Mouse (Mus musculus) large intestine, adult 2 months (tissue): ENCODE results near the gene Fam71f1. TPM values are rescaled to one million over a fixed set of nuclear protein-coding genes. Genes with fewer than 3 reads are reported as not detected.

Experiments
- DNase-seq: peaks from one replicate; pipeline ENCODE4 v3.0.0-alpha.2; 2012; ENCODE audit warnings: low read depth, low spot score
- WGBS: fragments of 180-500 bp; shearing (Covaris S2); methylation state at CpG from one replicate; pipeline ENCODE4 v1.1.7; 2018; 5-methylcytosine and 5-hydroxymethylcytosine counted together
- polyA plus RNA-seq: library from polyadenylated mRNA; depleted of rRNA; stranded (reverse); fragments of >200 nt; gene quantifications from 2 replicates; pipeline ENCODE4 v1.2.3, GENCODE M21; 2012; rRNA removed

Gene Fam71f1
- not detected in 2 replicates for polyA plus RNA-seq

- WGBS: 61% methylated on average over 5 of the region's 5 CpGs
- DNase-seq: no peak
Observed at GRCm38 (mm10) chr6:29318879-29319278, at the start of gene Fam71f1. Gene Fam71f1 (plus strand): TSS chr6:29319140.

GRCm38 (mm10) chr6:29270961-29271360 lies 48.0 kb upstream of the Fam71f1 start:
- 2% methylated on average over 8 of the region's 8 CpGs for WGBS
- peak; percentile 27 for DNase-seq

DNA sequence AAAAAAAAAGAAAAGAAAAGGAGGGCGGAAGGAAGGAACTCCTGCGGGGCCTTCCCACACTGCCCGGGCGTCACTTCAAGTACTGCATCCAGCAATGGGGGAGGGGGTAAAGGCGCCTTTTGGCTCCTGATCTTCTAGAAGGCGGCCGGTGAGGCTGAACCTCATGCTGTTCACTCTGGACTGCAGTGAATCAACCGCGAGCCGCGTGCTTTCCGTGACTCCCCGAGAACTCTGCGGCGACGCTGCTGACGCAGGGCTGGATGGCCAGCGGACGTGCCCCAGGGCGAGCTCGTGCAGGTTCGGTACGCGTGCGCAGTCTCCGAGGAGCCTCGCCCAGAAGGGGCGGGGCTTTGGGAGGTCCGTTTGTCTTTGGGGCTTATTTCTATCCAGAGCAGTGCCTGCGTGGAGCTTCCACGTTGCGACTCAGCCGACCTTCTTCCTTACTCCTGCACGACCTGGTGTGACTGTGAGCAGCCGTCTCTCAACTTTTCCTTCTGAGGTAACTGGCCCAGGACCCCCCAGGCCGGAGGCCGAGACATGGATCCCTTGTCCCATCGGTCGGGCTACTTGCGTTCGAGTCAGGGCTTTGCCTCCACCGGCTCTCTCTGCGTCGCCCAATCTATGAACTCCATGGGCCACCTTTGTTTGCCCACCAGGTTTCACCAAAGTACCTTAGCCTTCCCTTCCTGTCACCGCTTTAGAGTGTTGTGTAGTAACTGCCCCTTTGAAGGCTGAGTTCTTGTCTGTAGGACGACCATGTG lies 46.4 kb upstream of the Fam71f1 start, which contains the start of gene Hilpda:
Gene Hilpda (plus strand): TSS at position 177 of the 761 bp plus-strand sequence.
- WGBS: under 1% methylated on average over 46 of the region's 46 CpGs
- peak; percentile 93 for DNase-seq

GRCm38 (mm10) chr6:29276746-29277145 lies 42.2 kb upstream of the Fam71f1 start:
- no peak for DNase-seq
- 91% methylated on average over 5 of the region's 5 CpGs for WGBS

DNA sequence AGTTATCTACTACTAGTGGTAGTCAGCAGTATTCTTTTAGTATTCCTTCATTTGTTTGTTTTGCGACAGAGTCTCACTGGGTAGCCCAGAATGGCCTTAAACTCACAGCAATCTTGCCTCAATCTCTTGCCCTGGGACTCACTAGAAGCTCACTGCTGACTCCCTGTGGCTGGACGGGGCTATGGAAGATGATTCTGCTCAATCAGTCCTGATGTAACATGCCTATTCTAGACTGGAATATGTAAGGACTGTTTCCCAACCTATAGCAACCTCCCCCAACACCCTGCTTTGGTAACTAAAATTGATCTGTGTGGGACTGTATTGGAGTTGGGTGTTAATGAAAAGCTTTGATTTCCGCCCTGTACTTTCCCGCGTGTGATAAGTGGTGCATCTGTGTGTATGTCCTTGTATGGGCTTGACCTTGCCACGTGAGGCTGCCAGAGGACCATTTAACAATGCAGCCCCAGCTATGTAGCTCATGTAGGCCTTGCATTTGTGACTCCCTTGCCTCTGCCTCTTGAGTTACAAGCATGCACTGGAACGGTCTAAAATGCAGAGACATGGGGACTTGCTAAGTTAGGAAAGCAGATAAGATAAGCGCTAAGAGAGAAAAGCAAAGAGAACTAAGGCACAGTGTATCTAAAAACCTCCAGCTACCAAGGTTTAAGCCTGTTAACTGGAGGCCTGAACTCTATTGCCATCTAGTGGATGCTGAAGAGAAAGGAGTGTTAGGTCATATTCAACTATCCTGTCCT lies 40.2 kb upstream of the Fam71f1 start:
- no peak for DNase-seq
- WGBS: 33% methylated on average over 8 of the region's 8 CpGs

DNA sequence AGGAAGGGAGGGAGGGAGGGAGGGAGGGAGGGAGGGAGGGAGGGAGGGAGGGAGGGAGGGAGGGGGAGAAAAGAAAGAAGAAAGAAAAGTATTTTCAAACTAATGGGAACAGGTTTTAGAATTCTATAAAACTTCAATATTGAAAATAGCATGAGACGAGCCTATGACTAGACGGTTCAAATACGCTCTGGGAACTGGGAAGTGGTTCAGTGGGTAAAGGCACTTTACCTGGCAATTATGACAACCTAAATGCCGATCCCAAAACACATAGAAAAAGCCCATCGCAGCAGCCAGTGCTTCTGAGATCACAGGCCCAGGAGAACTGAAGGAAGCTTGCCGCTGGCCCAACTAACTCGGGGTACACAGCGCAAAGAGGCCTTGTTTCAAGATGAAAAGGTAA lies 39.6 kb upstream of the Fam71f1 start, which contains the start of gene Fam71f2:
Gene Fam71f2 (plus strand): TSS at position 301 of the 400 bp plus-strand sequence.
- 82% methylated on average over 8 of the region's 8 CpGs for WGBS
- DNase-seq: no peak

DNA sequence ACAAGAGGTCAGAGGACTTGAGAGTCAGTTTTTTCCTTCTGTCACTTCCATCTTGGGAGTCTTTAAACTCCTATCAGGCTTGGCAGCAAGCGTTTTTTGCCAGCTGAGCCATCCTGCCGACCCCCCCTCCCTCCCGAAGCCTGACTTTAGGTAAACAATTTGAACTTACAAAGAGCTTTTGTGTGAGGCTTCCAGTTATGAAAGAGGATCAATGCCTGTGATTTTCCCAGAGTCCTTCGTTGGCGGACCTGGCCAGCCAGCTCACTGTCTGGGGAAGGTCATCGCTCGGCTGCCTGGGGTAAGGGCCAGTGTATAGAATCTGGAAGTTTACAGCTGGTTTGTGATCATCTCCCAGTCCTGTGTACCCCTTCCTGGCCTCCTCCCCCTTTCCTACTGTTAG lies 38.3 kb upstream of the Fam71f1 start:
- WGBS: 45% methylated on average over 7 of the region's 7 CpGs
- no peak for DNase-seq

DNA sequence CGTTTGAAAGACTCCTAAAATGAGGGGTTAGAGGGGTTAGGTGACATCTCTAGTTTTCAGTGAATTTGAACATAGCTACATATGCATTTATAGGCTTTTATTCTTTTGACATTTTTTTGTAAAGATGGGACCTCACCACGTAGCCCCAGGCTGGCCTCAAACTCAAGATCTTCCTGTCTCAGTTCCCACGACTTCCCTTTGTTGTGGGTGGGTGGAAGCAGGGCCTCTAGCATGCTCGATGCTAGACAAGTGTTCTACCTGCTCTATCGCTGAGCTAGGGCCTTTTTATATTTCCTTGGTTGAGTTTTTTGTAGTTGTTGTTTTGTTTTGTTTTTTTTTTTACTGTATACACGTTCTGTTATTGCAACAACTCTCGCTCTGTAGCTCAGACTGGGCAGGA lies 32.1 kb upstream of the Fam71f1 start:
- WGBS: 81% methylated on average over 7 of the region's 7 CpGs
- DNase-seq: no peak

DNA sequence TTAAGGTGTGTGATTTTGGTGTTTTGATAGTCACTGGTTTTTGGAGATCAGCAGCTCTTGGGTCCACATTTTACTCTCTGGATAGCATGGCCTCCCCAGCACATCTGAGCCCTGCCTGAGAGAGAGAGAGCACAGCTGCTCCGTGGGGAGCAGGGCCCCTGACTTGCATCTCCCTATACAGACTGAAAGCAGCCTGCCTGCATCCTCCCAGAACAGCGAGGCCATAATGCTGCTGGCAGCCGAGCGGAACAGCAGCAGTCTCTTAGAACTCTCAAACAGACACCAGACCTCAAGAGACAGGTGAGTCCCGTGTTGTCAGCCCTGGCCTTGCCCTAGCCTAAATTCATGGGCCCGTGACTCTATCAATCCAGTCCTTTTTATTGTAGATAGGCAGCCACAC lies 31.5 kb upstream of the Fam71f1 start:
- DNase-seq: no peak
- 65% methylated on average over 6 of the region's 6 CpGs for WGBS

- WGBS: 74% methylated on average over 5 of the region's 5 CpGs
- no peak for DNase-seq
Observed at GRCm38 (mm10) chr6:29287944-29288343, 31.0 kb upstream of the Fam71f1 start.

DNA sequence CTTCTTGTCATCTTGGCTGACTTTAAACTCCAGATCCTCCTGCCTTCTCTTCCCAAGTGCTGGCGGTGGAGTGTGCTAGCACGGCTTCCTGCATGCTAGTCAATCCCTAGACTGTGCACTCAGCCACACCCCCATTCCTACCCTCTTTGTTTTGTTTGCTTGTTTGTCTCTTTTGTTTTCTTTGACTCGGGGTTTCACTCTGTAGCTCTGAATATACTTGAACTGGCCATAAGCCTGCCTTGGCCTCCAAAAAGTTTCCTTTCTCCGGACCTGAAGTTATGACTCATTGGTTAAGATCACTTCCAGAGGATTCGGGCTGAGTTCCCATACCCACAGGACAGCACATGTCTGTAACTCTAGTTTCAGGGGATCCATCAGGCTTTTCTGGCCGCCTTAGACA lies 30.3 kb upstream of the Fam71f1 start:
- 52% methylated on average over 6 of the region's 6 CpGs for WGBS
- no peak for DNase-seq

DNA sequence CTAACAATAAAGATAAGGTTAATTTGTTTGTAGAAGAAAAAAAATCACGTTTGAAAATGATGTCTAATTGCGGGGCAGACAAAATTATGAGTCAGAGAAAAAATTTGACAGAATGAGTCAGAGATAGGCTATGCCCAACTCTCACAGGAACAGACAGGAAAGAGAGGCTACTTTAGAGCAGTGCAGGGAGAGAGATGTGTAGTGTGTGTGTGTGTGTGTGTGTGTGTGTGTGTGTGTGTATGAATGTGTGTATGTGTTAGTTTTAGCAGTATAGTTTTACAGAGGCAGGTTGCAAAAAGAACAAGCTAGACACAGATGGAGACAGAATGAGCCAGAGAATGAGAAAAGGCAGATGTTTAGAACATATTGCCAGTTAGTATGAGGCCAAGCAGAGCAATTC lies 19.8 kb upstream of the Fam71f1 start:
- no peak for DNase-seq
- WGBS: 15% methylated on average over 2 of the region's 2 CpGs

DNA sequence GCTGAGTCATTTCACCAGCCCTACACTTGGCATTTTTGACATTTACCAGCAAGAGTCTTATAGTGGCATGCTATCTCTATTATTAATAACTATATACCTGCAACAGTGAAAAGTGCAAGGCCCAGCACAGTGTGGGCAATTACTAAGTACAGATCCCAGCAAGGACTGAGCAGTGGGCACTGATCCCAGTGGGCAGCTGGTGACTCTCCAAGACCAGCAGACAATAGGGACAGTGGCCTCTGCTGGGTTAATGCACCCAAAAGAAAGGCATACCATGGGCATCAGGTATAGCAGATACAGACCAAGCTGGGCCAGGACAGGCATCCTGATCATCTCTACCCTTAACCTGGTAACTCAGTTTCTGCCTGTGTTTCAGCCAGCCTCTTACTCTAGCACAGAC lies 15.7 kb upstream of the Fam71f1 start:
- DNase-seq: no peak

DNA sequence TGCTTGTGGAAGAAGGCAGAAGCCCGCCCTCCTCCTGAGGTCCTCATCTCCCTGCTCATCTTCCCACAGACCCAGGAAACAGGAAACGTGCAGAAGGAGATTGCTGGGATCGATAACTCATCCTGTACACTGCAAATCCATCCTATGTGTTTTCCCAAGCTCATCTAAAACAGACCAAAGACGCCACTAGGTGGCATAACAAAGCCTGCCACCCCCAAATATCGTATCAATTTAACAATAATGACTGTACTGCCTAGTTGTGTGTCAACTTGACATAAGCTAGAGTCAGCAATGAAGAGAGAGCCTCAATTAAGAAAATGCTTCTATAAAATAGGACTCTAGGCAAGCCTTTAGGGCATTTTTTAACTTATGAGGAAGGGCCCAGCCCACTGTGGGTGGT lies 15.2 kb upstream of the Fam71f1 start:
- 44% methylated on average over 5 of the region's 5 CpGs for WGBS
- no peak for DNase-seq

GRCm38 (mm10) chr6:29305462-29305861 lies 13.5 kb upstream of the Fam71f1 start:
- no peak for DNase-seq
- 93% methylated on average over 4 of the region's 4 CpGs for WGBS

- no peak for DNase-seq
- 87% methylated on average over 16 of the region's 16 CpGs for WGBS
Observed at GRCm38 (mm10) chr6:29308846-29309605, 9.9 kb upstream of the Fam71f1 start.

- DNase-seq: no peak
- 80% methylated on average over 14 of the region's 14 CpGs for WGBS
Observed at GRCm38 (mm10) chr6:29313690-29314202, 5.2 kb upstream of the Fam71f1 start.

- WGBS: 55% methylated on average over 2 of the region's 2 CpGs
- no peak for DNase-seq
Observed at GRCm38 (mm10) chr6:29317286-29317685, 1.7 kb upstream of the Fam71f1 start.

DNA sequence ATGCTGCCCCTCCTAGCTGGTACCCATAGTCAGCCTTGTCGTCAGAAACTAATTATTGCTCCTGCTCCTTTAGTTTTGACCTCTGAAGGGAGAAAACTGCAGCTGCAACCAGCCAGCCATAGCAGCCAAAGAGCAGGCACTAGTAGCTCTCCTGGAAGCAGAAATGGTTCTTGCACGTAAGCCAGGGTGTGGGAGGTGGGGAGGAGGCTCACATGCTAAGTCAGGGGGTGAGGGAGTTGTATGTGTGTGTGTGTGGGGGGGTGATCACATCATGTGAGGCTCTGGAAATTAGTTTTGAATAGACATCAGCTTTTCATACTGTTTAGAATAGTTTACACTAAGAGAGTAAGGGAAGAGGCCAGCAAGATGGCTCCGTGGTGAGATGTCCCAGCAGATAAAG lies 999 bp upstream of the Fam71f1 start:
- WGBS: 76% methylated on average over 3 of the region's 3 CpGs

GRCm38 (mm10) chr6:29321586-29321985 lies 2.6 kb downstream of the Fam71f1 start:
- DNase-seq: no peak
- WGBS: 74% methylated on average over 6 of the region's 6 CpGs

More for the DNA sequence above, 999 bp upstream of the Fam71f1 start:
- DNase-seq: no peak
